Mouse (Mus musculus) heart, postnatal 25 days (tissue): Measurements from ENCODE around the gene Gpbp1l1. TPM values are rescaled to one million over a fixed set of nuclear protein-coding genes. Genes with fewer than 3 reads are reported as not detected.

ENCODE experiments used
- DNase-seq: peaks from one replicate; pipeline ENCODE4 v3.0.0; 2022; ENCODE audit warnings: low spot score
- intact Hi-C: fragments of 180-260 bp; cut with DNase I; formaldehyde crosslinking; loops from one replicate; pipeline ENCODE4 v1.15.1; 2025
- total RNA-seq, 2 experiments: library from RNA; stranded (reverse); gene quantifications; 2 replicates each; pipeline ENCODE4 v1.2.3; 2021

Gpbp1l1 gene
- total RNA-seq, 2 experiments from 2014 or later = 59.5 to 80.0 TPM

DNA sequence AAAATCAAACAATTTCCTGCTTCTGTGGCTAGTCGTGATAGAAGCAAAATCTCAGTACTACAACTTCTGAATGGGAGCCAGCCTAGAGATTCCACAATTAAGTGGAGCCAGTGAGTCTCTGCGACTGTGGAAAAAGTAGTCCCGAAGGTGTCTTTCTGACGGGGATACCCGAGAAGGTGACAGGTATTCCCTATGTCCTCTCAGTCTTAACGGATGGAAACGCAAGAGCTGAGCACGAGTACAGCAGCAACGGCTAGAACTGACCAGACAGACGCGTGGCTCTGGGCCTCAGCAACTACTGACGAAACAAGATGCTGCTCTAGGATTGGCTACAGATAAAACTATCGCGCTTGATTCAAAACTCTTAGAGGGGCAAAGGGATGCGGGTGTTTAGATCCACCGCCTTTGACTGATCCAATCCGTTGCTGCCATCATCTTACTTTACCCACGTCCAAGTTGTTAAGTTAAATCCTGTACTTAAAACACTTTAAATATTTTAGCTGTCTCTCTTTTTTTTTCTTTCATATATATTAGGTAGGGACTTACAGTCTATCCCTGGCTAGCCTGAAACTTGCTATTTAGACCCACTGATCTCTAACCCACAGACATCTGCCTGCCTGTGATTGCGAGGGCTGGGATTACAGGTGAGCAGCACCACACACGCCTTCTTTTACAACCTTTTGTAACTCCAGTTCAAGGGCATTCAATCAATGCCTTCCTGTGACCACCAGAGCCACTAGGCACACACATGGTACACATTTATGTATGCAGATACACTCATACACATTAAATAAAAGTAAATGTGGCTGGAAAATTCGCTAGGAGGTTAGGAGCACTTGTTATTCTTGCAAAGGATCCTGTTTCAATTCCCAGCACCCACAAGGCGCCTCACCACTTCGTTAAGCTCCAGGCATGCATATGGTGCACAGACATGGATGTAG, 70.5 kb downstream of the Gpbp1l1 start, which contains the start of gene Nasp:
Nasp (minus strand) TSS at position 220 of the 941 bp plus-strand sequence.
- intact Hi-C loops = no loop called here

DNA sequence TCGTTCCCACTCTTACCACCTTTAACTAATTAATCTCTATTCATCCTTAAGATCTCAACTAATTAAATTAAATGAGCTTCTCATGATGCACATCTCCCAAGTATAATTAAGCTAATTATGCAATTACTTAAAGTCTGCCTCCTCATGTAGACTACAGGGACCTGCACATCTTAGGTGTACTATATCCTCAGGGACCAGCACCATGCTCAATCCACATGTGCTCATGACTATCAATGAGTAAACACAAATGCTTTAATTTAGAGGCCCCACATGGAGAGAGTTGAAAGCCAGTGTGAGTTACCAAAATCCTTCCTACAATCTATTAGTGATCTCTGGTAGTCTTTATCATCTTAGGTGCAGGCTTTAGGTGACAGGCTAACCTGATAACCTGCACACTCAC, 77.7 kb downstream of the Gpbp1l1 start:
- intact Hi-C loops = no loop called here
- no peak for DNase-seq

More for the DNA sequence above, 70.5 kb downstream of the Gpbp1l1 start, which contains the start of gene Nasp:
- peak; percentile 68 for DNase-seq

DNA sequence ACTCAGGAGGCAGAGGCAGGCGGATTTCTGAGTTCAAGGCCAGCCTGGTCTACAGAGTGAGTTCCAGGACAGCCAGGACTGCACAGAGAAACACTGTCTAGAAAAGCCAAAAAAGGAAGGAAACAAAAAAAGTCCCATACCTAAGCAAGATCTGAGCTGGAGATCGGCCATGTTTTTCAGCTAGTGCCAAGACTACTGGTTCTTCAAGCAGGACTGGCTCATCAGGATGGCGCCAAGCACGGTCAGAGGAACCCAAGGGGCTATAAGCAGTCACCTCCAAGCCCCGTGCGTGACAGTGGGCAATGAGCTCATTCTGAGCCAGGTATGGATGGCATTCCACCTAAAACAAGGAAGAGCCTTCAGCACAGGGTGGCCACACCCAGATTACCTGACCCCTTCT, 81.4 kb downstream of the Gpbp1l1 start:
- intact Hi-C loops = no loop called here
- no peak for DNase-seq

DNA sequence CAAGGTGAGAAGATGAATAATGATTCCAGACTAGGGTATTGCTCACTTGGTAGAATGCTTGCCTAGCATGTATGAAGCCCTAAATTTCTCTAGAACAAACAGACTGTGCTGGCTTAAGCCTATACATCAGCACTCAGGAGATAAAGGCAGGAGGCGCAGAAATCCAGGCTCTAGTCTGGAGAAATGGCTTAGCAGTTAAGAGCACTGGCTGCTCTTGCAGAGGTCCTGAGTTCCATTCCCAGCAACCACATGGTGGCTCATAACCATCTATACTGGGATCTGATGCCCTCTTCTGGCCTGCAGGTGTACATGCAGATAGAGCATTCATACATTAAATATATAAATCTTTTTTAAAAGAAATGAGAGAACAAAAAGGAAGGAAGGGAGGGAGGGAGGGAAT, 84.6 kb downstream of the Gpbp1l1 start:
- no peak for DNase-seq
- intact Hi-C loops = loop anchor here (10.0 kb wide), 1 partner anchor 143 kb away; no protein-coding TSS in a partner anchor

Other genes with a start within 250 kb of the Gpbp1l1 start
- gene Mast2, start 93.5 kb upstream of the Gpbp1l1 start, total RNA-seq = 100 to 1,000 TPM; 118 to 119 TPM
- 10 to 100 TPM; 12.4 to 16.2 TPM for gene Ipp, start 50.1 kb upstream of the Gpbp1l1 start, total RNA-seq
- 10 to 100 TPM; 24.9 to 25.2 TPM for gene Tmem69, start 1.7 kb upstream of the Gpbp1l1 start, total RNA-seq
- 1 to 10 TPM; 3.0 to 4.2 TPM for gene Ccdc17, start 39.0 kb downstream of the Gpbp1l1 start, total RNA-seq
- gene Nasp, start 70.3 kb downstream of the Gpbp1l1 start, total RNA-seq = 10 to 100 TPM; 21.1 to 24.6 TPM
- 100 to 1,000 TPM; 277 to 278 TPM for gene Akr1a1, start 94.0 kb downstream of the Gpbp1l1 start, total RNA-seq
- 100 to 1,000 TPM; 429 to 473 TPM for gene Prdx1, start 127.9 kb downstream of the Gpbp1l1 start, total RNA-seq
- 10 to 100 TPM; 57.6 TPM for gene Mmachc, start 150.7 kb downstream of the Gpbp1l1 start, total RNA-seq
- 1 to 10 TPM; 5.5 to 5.6 TPM for gene Ccdc163, start 150.9 kb downstream of the Gpbp1l1 start, total RNA-seq
- gene Tesk2, start 163.3 kb downstream of the Gpbp1l1 start, total RNA-seq = 1 to 10 TPM; 2.3 to 2.5 TPM
- 1 to 10 TPM; 6.9 to 8.2 TPM for gene Toe1, start 250.0 kb downstream of the Gpbp1l1 start, total RNA-seq